Mouse (Mus musculus): ENCODE data around the gene Rrp7a. TPM values are rescaled to one million over a fixed set of nuclear protein-coding genes. Genes with fewer than 3 reads are reported as not detected.
A peak's percentile ranks its signal among the peaks of the same experiment; 100 is the strongest.

Rrp7a gene
- polyA plus RNA-seq, 1 experiment from 2014 or later = 66.2 TPM

- Histone ChIP-seq H3K4me2 (ENCODE audit: low read depth, low read length) (no peak overlapping the region), H3K4me1 (replicated peaks; ENCODE audit: control insufficient read depth, insufficient read depth, low read length) (no peaks in the 10 kb centered on the region), H3K9me3 (ENCODE audit: control insufficient read depth, low read length) (no peaks in the 10 kb centered on the region), H3K4me3 (ENCODE audit: low read length) (no peak overlapping the region), H3K27me3 (ENCODE audit: control insufficient read depth, insufficient read depth, low read depth, low read length) (no peaks in the 10 kb centered on the region), H3K27ac (ENCODE audit: low read length) (no peak overlapping the region), H3K36me3 (ENCODE audit: control insufficient read depth, insufficient read depth, low read length) (peaks cover 31% of the 10 kb centered on the region), H3K9ac (ENCODE audit: low read length) (no peak overlapping the region)
- 86% methylated on average over 7 of the region's 7 CpGs for WGBS
- ATAC-seq (ENCODE audit: low read depth) = no peak
These were observed 36.1 kb upstream of the Rrp7a start for GRCm38 (mm10) chr15:83158587-83159160.

- Histone ChIP-seq H3K4me1 (replicated peaks; ENCODE audit: control insufficient read depth, insufficient read depth, low read length) (no peaks in the 10 kb centered on the region), H3K9ac (ENCODE audit: low read length) (no peak overlapping the region), H3K4me3 (ENCODE audit: low read length) (no peak overlapping the region), H3K4me2 (ENCODE audit: low read depth, low read length) (no peak overlapping the region), H3K36me3 (ENCODE audit: control insufficient read depth, insufficient read depth, low read length) (peaks cover 33% of the 10 kb centered on the region), H3K27me3 (ENCODE audit: control insufficient read depth, insufficient read depth, low read depth, low read length) (no peaks in the 10 kb centered on the region), H3K9me3 (ENCODE audit: control insufficient read depth, low read length) (no peaks in the 10 kb centered on the region), H3K27ac (ENCODE audit: low read length) (no peak overlapping the region)
- 92% methylated on average over 6 of the region's 6 CpGs for WGBS
- ATAC-seq (ENCODE audit: low read depth) = no peak
These were observed 35.1 kb upstream of the Rrp7a start for GRCm38 (mm10) chr15:83157667-83158064.

DNA sequence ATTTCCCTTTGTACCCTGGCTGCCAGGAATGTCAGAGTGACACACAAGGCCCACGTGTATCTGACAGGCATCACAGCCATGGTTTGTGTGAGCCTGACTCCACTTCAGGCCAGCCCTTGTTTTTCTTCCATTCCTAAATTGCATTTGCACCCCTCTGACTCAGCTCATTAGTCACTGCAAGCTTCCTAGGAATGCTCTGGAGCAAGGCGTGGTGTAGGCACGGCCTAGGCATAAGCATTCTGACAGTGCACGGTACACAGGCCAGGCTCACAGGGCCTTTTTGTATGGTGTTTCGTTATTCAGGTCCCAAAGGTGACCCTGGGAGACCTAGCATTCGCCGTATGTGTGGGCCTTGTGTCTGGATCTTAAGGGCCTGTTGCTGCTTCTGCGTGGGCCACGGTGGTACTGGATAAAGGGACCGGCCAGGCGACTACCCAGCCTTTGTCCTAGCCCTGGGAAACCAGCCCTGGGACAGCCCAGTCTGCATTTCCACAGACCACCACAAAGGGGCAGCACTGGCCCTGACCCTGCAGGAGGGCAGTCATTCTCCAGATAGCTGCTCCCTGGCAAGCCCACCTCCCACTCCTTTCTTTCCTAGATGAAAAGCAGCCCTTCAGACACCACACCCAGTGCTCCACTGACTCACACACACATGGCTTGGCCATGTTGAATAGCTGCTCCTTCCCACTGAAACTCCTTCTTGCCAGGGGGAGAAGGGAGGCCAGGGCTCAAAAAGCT is 34.5 kb upstream of the Rrp7a start:
- no peaks in the 10 kb centered on the region for H3K9me3 ChIP-seq (ENCODE audit: control insufficient read depth, low read length)
- no peaks in the 10 kb centered on the region for H3K27me3 ChIP-seq (ENCODE audit: control insufficient read depth, insufficient read depth, low read depth, low read length)
- H3K4me2 ChIP-seq (ENCODE audit: low read depth, low read length) = no peak overlapping the region
- no peak overlapping the region for H3K27ac ChIP-seq (ENCODE audit: low read length)
- 69% methylated on average over 11 of the region's 11 CpGs for WGBS
- no peak overlapping the region for H3K9ac ChIP-seq (ENCODE audit: low read length)
- peaks cover 33% of the 10 kb centered on the region for H3K36me3 ChIP-seq (ENCODE audit: control insufficient read depth, insufficient read depth, low read length)
- no peak overlapping the region for H3K4me3 ChIP-seq (ENCODE audit: low read length)
- peak; percentile 51; the same call in 1 of the 2 replicates for ATAC-seq (ENCODE audit: low read depth)
- no peaks in the 10 kb centered on the region for H3K4me1 ChIP-seq (replicated peaks; ENCODE audit: control insufficient read depth, insufficient read depth, low read length)

GRCm38 (mm10) chr15:83155672-83156419 is 33.2 kb upstream of the Rrp7a start:
- Histone ChIP-seq H3K4me3 (ENCODE audit: low read length) (no peak overlapping the region), H3K4me1 (replicated peaks; ENCODE audit: control insufficient read depth, insufficient read depth, low read length) (no peaks in the 10 kb centered on the region), H3K4me2 (ENCODE audit: low read depth, low read length) (no peak overlapping the region), H3K27ac (ENCODE audit: low read length) (no peak overlapping the region), H3K9ac (ENCODE audit: low read length) (no peak overlapping the region), H3K36me3 (ENCODE audit: control insufficient read depth, insufficient read depth, low read length) (peaks cover 31% of the 10 kb centered on the region), H3K27me3 (ENCODE audit: control insufficient read depth, insufficient read depth, low read depth, low read length) (no peaks in the 10 kb centered on the region), H3K9me3 (ENCODE audit: control insufficient read depth, low read length) (no peaks in the 10 kb centered on the region)
- WGBS = 70% methylated on average over 6 of the region's 6 CpGs
- ATAC-seq (ENCODE audit: low read depth) = no peak

DNA sequence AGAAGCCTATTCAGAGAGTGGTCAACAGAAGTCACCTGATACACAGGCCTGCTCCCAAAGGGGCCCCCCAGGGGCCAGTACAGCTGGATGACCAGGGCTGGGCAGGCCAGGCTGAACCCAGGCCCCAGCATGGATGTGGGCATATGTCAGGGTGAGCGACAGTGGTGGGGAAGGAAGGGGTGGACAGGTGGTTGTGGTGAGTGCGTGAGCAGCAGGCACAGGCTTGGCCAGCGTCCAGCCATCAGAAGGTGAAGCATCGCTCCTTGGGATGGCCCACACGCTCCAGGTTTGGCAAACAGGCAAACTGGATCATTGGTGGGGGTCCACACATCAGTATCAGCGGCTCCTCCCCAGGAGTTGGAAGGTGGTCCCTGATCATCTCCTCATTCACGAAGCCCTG is 31.7 kb upstream of the Rrp7a start:
- peaks cover 19% of the 10 kb centered on the region for H3K36me3 ChIP-seq (ENCODE audit: control insufficient read depth, insufficient read depth, low read length)

GRCm38 (mm10) chr15:83150694-83151093 is 28.1 kb upstream of the Rrp7a start:
- H3K4me1 ChIP-seq (replicated peaks; ENCODE audit: control insufficient read depth, insufficient read depth, low read length) = peaks cover 8% of the 10 kb centered on the region
- H3K9ac ChIP-seq (ENCODE audit: low read length) = no peak overlapping the region
- no peak overlapping the region for H3K4me2 ChIP-seq (ENCODE audit: low read depth, low read length)
- no peaks in the 10 kb centered on the region for H3K27me3 ChIP-seq (ENCODE audit: control insufficient read depth, insufficient read depth, low read depth, low read length)
- H3K9me3 ChIP-seq (ENCODE audit: control insufficient read depth, low read length) = no peaks in the 10 kb centered on the region
- H3K4me3 ChIP-seq (ENCODE audit: low read length) = no peak overlapping the region
- 82% methylated on average over 4 of the region's 4 CpGs for WGBS
- peaks cover 15% of the 10 kb centered on the region; the same call in 1 of the 2 replicates for H3K36me3 ChIP-seq (ENCODE audit: control insufficient read depth, insufficient read depth, low read length)
- H3K27ac ChIP-seq (ENCODE audit: low read length) = no peak overlapping the region
- ATAC-seq (ENCODE audit: low read depth) = no peak

More for the DNA sequence above, 31.7 kb upstream of the Rrp7a start:
- Histone ChIP-seq H3K27me3 (ENCODE audit: control insufficient read depth, insufficient read depth, low read depth, low read length) (no peaks in the 10 kb centered on the region), H3K4me1 (replicated peaks; ENCODE audit: control insufficient read depth, insufficient read depth, low read length) (no peaks in the 10 kb centered on the region), H3K9ac (ENCODE audit: low read length) (no peak overlapping the region), H3K9me3 (ENCODE audit: control insufficient read depth, low read length) (no peaks in the 10 kb centered on the region), H3K4me3 (ENCODE audit: low read length) (no peak overlapping the region), H3K4me2 (ENCODE audit: low read depth, low read length) (no peak overlapping the region), H3K27ac (ENCODE audit: low read length) (no peak overlapping the region)
- 94% methylated on average over 7 of the region's 7 CpGs for WGBS
- ATAC-seq (ENCODE audit: low read depth) = no peak

GRCm38 (mm10) chr15:83150073-83150442 is 27.5 kb upstream of the Rrp7a start:
- peak overlapping the region; percentile 98 for H3K9ac ChIP-seq (ENCODE audit: low read length)
- 9% methylated on average over 3 of the region's 3 CpGs for WGBS

DNA sequence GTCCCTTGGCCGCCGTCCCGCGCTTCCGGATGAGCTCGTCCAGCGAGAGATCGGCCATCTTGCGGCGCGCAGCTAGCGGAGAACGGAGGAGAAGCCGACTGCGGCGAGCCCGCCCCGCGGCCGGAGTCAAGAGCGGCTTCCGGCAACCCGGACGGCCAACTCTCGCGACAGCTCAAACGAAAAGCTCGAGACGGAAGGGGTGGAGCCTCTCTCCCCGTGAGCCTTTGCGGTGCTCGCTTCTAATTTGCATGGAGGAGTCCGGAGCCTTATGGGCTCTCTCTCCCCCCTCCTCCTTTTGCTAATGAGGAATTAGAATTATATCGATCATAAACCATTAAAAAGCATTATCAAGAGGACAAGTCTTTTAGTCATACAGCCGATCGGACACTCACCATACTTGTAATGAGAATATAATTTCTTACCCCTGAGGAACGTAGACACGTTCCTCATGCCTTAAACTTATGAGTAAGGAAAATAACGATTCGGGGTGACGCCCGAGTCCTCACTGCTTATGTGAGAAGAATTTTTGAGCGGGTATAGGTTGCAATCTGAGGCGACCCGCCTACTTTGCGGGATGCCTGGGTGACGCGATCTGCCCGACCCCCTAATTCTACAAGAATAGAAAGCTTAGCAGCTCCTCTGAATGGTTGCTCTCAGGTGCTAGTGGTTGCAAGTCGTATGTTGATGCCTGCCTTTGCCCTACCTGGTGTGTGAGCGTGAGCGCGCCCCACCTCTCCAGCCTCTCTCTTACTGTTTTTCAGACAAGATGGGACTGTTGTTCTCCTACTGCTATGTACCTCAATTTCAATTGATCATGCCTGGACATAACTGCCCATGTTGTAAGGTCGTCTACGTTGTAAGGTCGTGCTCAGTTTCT is 26.8 kb upstream of the Rrp7a start, which contains the start of gene Poldip3:
TSS of gene Poldip3 (minus strand) at position 189 of the 877 bp plus-strand sequence.
- under 1% methylated on average over 56 of the region's 56 CpGs for WGBS
- Histone ChIP-seq H3K36me3 (ENCODE audit: control insufficient read depth, insufficient read depth, low read length) (peaks cover 14% of the 10 kb centered on the region; the same call in 1 of the 2 replicates), H3K9me3 (ENCODE audit: control insufficient read depth, low read length) (no peaks in the 10 kb centered on the region), H3K27ac (ENCODE audit: low read length) (peak within 1 kb of the TSS; percentile 99), H3K4me1 (replicated peaks; ENCODE audit: control insufficient read depth, insufficient read depth, low read length) (peaks cover 8% of the 10 kb centered on the region), H3K4me2 (ENCODE audit: low read depth, low read length) (peak within 1 kb of the TSS; percentile 85), H3K27me3 (ENCODE audit: control insufficient read depth, insufficient read depth, low read depth, low read length) (no peaks in the 10 kb centered on the region), H3K4me3 (ENCODE audit: low read length) (peak within 1 kb of the TSS; percentile 97), H3K9ac (ENCODE audit: low read length) (peak within 1 kb of the TSS; percentile 98)
- peak; percentile 95 for ATAC-seq (ENCODE audit: low read depth)

More at GRCm38 (mm10) chr15:83150073-83150442, 27.5 kb upstream of the Rrp7a start:
- no peak for ATAC-seq (ENCODE audit: low read depth)
- Histone ChIP-seq H3K27me3 (ENCODE audit: control insufficient read depth, insufficient read depth, low read depth, low read length) (no peaks in the 10 kb centered on the region), H3K4me2 (ENCODE audit: low read depth, low read length) (peak overlapping the region; percentile 53), H3K9me3 (ENCODE audit: control insufficient read depth, low read length) (no peaks in the 10 kb centered on the region), H3K27ac (ENCODE audit: low read length) (peak overlapping the region; percentile 99), H3K4me1 (replicated peaks; ENCODE audit: control insufficient read depth, insufficient read depth, low read length) (peaks cover 8% of the 10 kb centered on the region), H3K36me3 (ENCODE audit: control insufficient read depth, insufficient read depth, low read length) (peaks cover 14% of the 10 kb centered on the region; the same call in 1 of the 2 replicates), H3K4me3 (ENCODE audit: low read length) (peak overlapping the region; percentile 97)
